Mouse (Mus musculus) cerebellum, adult 18-20 months (tissue): ENCODE data around the gene Hnrnpll.

ENCODE experiments used
- DNase-seq, 2 experiments: peaks; one replicate each; pipeline ENCODE4 v3.0.0; 2021

Hnrnpll gene

GRCm38 (mm10) chr17:79995091-79995691, 66.9 kb downstream of the Hnrnpll start:
- no peak for DNase-seq

GRCm38 (mm10) chr17:79992114-79992513, 70.0 kb downstream of the Hnrnpll start:
- no peak for DNase-seq

GRCm38 (mm10) chr17:79991166-79991958, 70.8 kb downstream of the Hnrnpll start:
- DNase-seq: no peak

GRCm38 (mm10) chr17:79990161-79990560, 72.0 kb downstream of the Hnrnpll start:
- DNase-seq: no peak

- DNase-seq: no peak
These were observed 77.7 kb downstream of the Hnrnpll start for GRCm38 (mm10) chr17:79984450-79984849.

- no peak for DNase-seq
These were observed 79.1 kb downstream of the Hnrnpll start for GRCm38 (mm10) chr17:79982955-79983529.

- DNase-seq: no peak
These were observed 79.6 kb downstream of the Hnrnpll start for GRCm38 (mm10) chr17:79982548-79982947.

GRCm38 (mm10) chr17:79981758-79982481, 80.2 kb downstream of the Hnrnpll start:
- DNase-seq: no peak

GRCm38 (mm10) chr17:79981348-79981747, 80.8 kb downstream of the Hnrnpll start:
- no peak for DNase-seq

- no peak for DNase-seq
These were observed 81.6 kb downstream of the Hnrnpll start for GRCm38 (mm10) chr17:79980421-79981120.
